Mouse (Mus musculus) midbrain, embryonic 14.5 days (tissue): Measurements from ENCODE around the gene Epas1. TPM values are rescaled to one million over a fixed set of nuclear protein-coding genes. Genes with fewer than 3 reads are reported as not detected.
A peak's percentile ranks its signal among the peaks of the same experiment; 100 is the strongest.

ENCODE experiments used
- ATAC-seq: fragments of 200-750 bp; cut with Nextera tagmentation; 2 replicates; pipeline ENCODE4 v1.8.0; 2017; ENCODE audit warnings: moderate number of reproducible peaks, moderate library complexity; ENCODE audit not compliant: low FRiP score, low TSS enrichment
- DNase-seq: peaks from one replicate; pipeline ENCODE4 v3.0.0-alpha.2; 2015
- H3K27ac ChIP-seq: fragments of 300-500 bp; sonication (generic); replicated peaks from 2 replicates; pipeline ENCODE4 v1.5.1; 2014; ENCODE audit warnings: mild to moderate bottlenecking, low read depth, low read length, moderate library complexity
- H3K27me3 ChIP-seq: fragments of 300-500 bp; sonication (generic); 2 replicates; pipeline ENCODE4 v1.6.1; 2014; ENCODE audit warnings: low read length, control low read depth, mixed read lengths; ENCODE audit not compliant: control insufficient read depth, insufficient read depth
- H3K36me3 ChIP-seq: fragments of 300-500 bp; sonication (generic); 2 replicates; pipeline ENCODE4 v1.6.1; 2014; ENCODE audit warnings: low read length, control low read depth; ENCODE audit not compliant: control insufficient read depth, insufficient read depth
- H3K4me1 ChIP-seq: fragments of 300-500 bp; sonication (generic); 2 replicates; pipeline ENCODE4 v1.6.1; 2014; ENCODE audit warnings: mild to moderate bottlenecking, antibody characterized with exemption, low read length, control low read depth; ENCODE audit not compliant: control insufficient read depth, insufficient read depth
- H3K4me2 ChIP-seq: fragments of 300-500 bp; sonication (generic); 2 replicates; pipeline ENCODE4 v1.6.1; 2014; ENCODE audit warnings: mild to moderate bottlenecking, low read length, moderate library complexity
- H3K4me3 ChIP-seq: fragments of 300-500 bp; sonication (generic); replicated peaks from 2 replicates; pipeline ENCODE4 v1.5.1; 2014; ENCODE audit warnings: low read depth, low read length
- H3K9ac ChIP-seq: fragments of 300-500 bp; sonication (generic); replicated peaks from 2 replicates; pipeline ENCODE4 v1.6.1; 2014; ENCODE audit warnings: mild to moderate bottlenecking, low read length, moderate library complexity
- H3K9me3 ChIP-seq: fragments of 300-500 bp; sonication (generic); 2 replicates; pipeline ENCODE4 v1.6.1; 2016; ENCODE audit warnings: low read length, control low read depth, mixed read lengths; ENCODE audit not compliant: control insufficient read depth
- WGBS: fragments of 180-500 bp; shearing (Covaris S2); extraction: QIAGEN DNeasy Blood & Tissue Kit; methylation state at CpG from one replicate; pipeline ENCODE4 v1.1.7; 2014; 5-methylcytosine and 5-hydroxymethylcytosine counted together
- polyA plus RNA-seq: library from polyadenylated mRNA; unstranded; fragments of >200 nt; fragmentation: Nextera tagmentation; extraction: Ambion mirVana; gene quantifications from 2 replicates; pipeline ENCODE4 v1.2.1, GENCODE M21; 2014

Gene Epas1
- polyA plus RNA-seq, 1 experiment from 2014 or later = 9.8 TPM

- H3K4me3 ChIP-seq = no peak overlapping the region
- no peaks in the 10 kb centered on the region for H3K4me1 ChIP-seq
- no peaks in the 10 kb centered on the region for H3K36me3 ChIP-seq
- ATAC-seq (no peak), DNase-seq (no peak)
- no peaks in the 10 kb centered on the region for H3K9me3 ChIP-seq
- H3K4me2 ChIP-seq = no peak overlapping the region
- no peaks in the 10 kb centered on the region for H3K27me3 ChIP-seq
- H3K9ac ChIP-seq = no peak overlapping the region
- H3K27ac ChIP-seq = no peak overlapping the region
- 91% methylated on average over 6 of the region's 6 CpGs for WGBS
Measured at GRCm38 (mm10) chr17:86788316-86788715, 34.8 kb downstream of the Epas1 start.

- 93% methylated on average over 8 of the region's 8 CpGs for WGBS
- Histone ChIP-seq H3K9ac (no peak overlapping the region), H3K27ac (no peak overlapping the region), H3K4me2 (no peak overlapping the region), H3K27me3 (no peaks in the 10 kb centered on the region), H3K4me1 (no peaks in the 10 kb centered on the region), H3K4me3 (no peak overlapping the region), H3K9me3 (no peaks in the 10 kb centered on the region), H3K36me3 (no peaks in the 10 kb centered on the region)
- DNase-seq = no peak
- no peak for ATAC-seq
Measured at GRCm38 (mm10) chr17:86791925-86792324, 38.4 kb downstream of the Epas1 start.

GRCm38 (mm10) chr17:86795773-86796172, 42.3 kb downstream of the Epas1 start:
- Histone ChIP-seq H3K27ac (no peak overlapping the region), H3K9me3 (no peaks in the 10 kb centered on the region), H3K36me3 (no peaks in the 10 kb centered on the region), H3K4me1 (no peaks in the 10 kb centered on the region), H3K4me3 (no peak overlapping the region), H3K27me3 (no peaks in the 10 kb centered on the region), H3K4me2 (no peak overlapping the region), H3K9ac (no peak overlapping the region)
- 91% methylated on average over 5 of the region's 5 CpGs for WGBS
- DNase-seq (no peak), ATAC-seq (no peak)

GRCm38 (mm10) chr17:86797031-86797430, 43.5 kb downstream of the Epas1 start:
- H3K36me3 ChIP-seq = no peaks in the 10 kb centered on the region
- H3K9me3 ChIP-seq = no peaks in the 10 kb centered on the region
- no peaks in the 10 kb centered on the region for H3K4me1 ChIP-seq
- no peaks in the 10 kb centered on the region for H3K27me3 ChIP-seq
- H3K4me2 ChIP-seq = no peak overlapping the region
- H3K4me3 ChIP-seq = no peak overlapping the region
- no peak overlapping the region for H3K27ac ChIP-seq
- DNase-seq (no peak), ATAC-seq (no peak)
- H3K9ac ChIP-seq = no peak overlapping the region
- WGBS = 95% methylated on average over 13 of the region's 13 CpGs

GRCm38 (mm10) chr17:86798460-86798859, 45.0 kb downstream of the Epas1 start:
- Histone ChIP-seq H3K4me2 (no peak overlapping the region), H3K27me3 (no peaks in the 10 kb centered on the region), H3K27ac (no peak overlapping the region), H3K4me1 (no peaks in the 10 kb centered on the region), H3K4me3 (no peak overlapping the region), H3K9ac (no peak overlapping the region), H3K36me3 (no peaks in the 10 kb centered on the region), H3K9me3 (no peaks in the 10 kb centered on the region)
- ATAC-seq (no peak), DNase-seq (no peak)
- WGBS = 73% methylated on average over 8 of the region's 8 CpGs

- Histone ChIP-seq H3K9me3 (no peaks in the 10 kb centered on the region), H3K27ac (no peak overlapping the region), H3K4me2 (no peak overlapping the region), H3K27me3 (no peaks in the 10 kb centered on the region), H3K36me3 (no peaks in the 10 kb centered on the region), H3K4me1 (no peaks in the 10 kb centered on the region), H3K4me3 (no peak overlapping the region), H3K9ac (no peak overlapping the region)
- DNase-seq (no peak), ATAC-seq (no peak)
- 70% methylated on average over 11 of the region's 11 CpGs for WGBS
Measured at GRCm38 (mm10) chr17:86798951-86799350, 45.5 kb downstream of the Epas1 start.

- Histone ChIP-seq H3K4me1 (no peaks in the 10 kb centered on the region), H3K9me3 (no peaks in the 10 kb centered on the region), H3K4me3 (no peak overlapping the region), H3K27me3 (no peaks in the 10 kb centered on the region), H3K27ac (no peak overlapping the region), H3K4me2 (no peak overlapping the region), H3K9ac (no peak overlapping the region), H3K36me3 (no peaks in the 10 kb centered on the region)
- WGBS = 77% methylated on average over 12 of the region's 12 CpGs
- DNase-seq (no peak), ATAC-seq (no peak)
Measured at GRCm38 (mm10) chr17:86800535-86800934, 47.0 kb downstream of the Epas1 start.

GRCm38 (mm10) chr17:86801213-86801815, 47.8 kb downstream of the Epas1 start:
- Histone ChIP-seq H3K27me3 (no peaks in the 10 kb centered on the region), H3K4me3 (no peak overlapping the region), H3K9ac (no peak overlapping the region), H3K4me2 (no peak overlapping the region), H3K36me3 (no peaks in the 10 kb centered on the region), H3K9me3 (no peaks in the 10 kb centered on the region), H3K4me1 (no peaks in the 10 kb centered on the region), H3K27ac (peak overlapping the region; percentile 41; the same call in 1 of the 2 replicates)
- ATAC-seq = no peak
- no peak for DNase-seq
- WGBS = 81% methylated on average over 11 of the region's 11 CpGs

GRCm38 (mm10) chr17:86801876-86802275, 48.4 kb downstream of the Epas1 start:
- no peaks in the 10 kb centered on the region for H3K36me3 ChIP-seq
- no peaks in the 10 kb centered on the region for H3K27me3 ChIP-seq
- H3K27ac ChIP-seq = peak overlapping the region; percentile 41; the same call in 1 of the 2 replicates
- H3K4me1 ChIP-seq = no peaks in the 10 kb centered on the region
- no peak overlapping the region for H3K4me2 ChIP-seq
- H3K9me3 ChIP-seq = no peaks in the 10 kb centered on the region
- no peak for DNase-seq
- H3K4me3 ChIP-seq = no peak overlapping the region
- no peak overlapping the region for H3K9ac ChIP-seq
- 72% methylated on average over 9 of the region's 9 CpGs for WGBS
- no peak for ATAC-seq
